Mouse (Mus musculus) myocyte (in vitro differentiated cells): ENCODE measurements around the gene Kif27. TPM values are rescaled to one million over a fixed set of nuclear protein-coding genes. Genes with fewer than 3 reads are reported as not detected.
A peak's percentile ranks its signal among the peaks of the same experiment; 100 is the strongest.

Source experiments
- H3K27me3 ChIP-seq: one replicate; pipeline ENCODE4 v1.6.1; 2011; ENCODE audit not compliant: control insufficient read depth, insufficient read depth, insufficient read length
- H3K36me3 ChIP-seq: one replicate; pipeline ENCODE4 v1.6.1; 2011; ENCODE audit not compliant: control insufficient read depth, insufficient read depth
- H3K4me2 ChIP-seq: one replicate; pipeline ENCODE4 v1.6.1; 2011; ENCODE audit warnings: low read depth, control low read depth
- H3K4me3 ChIP-seq: one replicate; pipeline ENCODE4 v1.5.1; 2011; ENCODE audit warnings: mild to moderate bottlenecking, control low read depth, moderate library complexity
- H3K79me2 ChIP-seq: one replicate; pipeline ENCODE4 v1.6.1; 2011; ENCODE audit not compliant: control insufficient read depth, insufficient read depth
- H3ac ChIP-seq: one replicate; pipeline ENCODE4 v1.6.1; 2011; ENCODE audit not compliant: control insufficient read depth, insufficient read length
- E2F4 ChIP-seq: IDR thresholded peaks from one replicate; pipeline ENCODE4 v1.6.1; 2011; ENCODE audit warnings: mild to moderate bottlenecking, control low read depth, moderate library complexity; ENCODE audit not compliant: insufficient read depth
- MAX ChIP-seq: IDR thresholded peaks from one replicate; pipeline ENCODE4 v1.6.1; 2011; ENCODE audit warnings: low read depth, mild to moderate bottlenecking, control low read depth
- MYOD1 ChIP-seq, 3 experiments: IDR thresholded peaks; one replicate each; pipeline ENCODE4 v1.6.1; 2011; ENCODE audit warnings: control low read depth in 2 of 3, low read depth in 2 of 3, mild to moderate bottlenecking in 2 of 3, moderate library complexity in 1 of 3; ENCODE audit not compliant: insufficient read length in 2 of 3, control insufficient read depth in 1 of 3
- MYOG ChIP-seq, 3 experiments: IDR thresholded peaks; one replicate each; pipeline ENCODE4 v1.6.1; 2011; ENCODE audit warnings: control low read depth in 2 of 3, low read depth in 2 of 3, mild to moderate bottlenecking in 2 of 3; ENCODE audit not compliant: insufficient read length in 2 of 3, control insufficient read depth in 1 of 3, insufficient read depth in 1 of 3
- POLR2A ChIP-seq: IDR thresholded peaks from one replicate; pipeline ENCODE4 v1.6.1; 2011; ENCODE audit warnings: low read depth, mild to moderate bottlenecking, control low read depth, moderate library complexity; ENCODE audit not compliant: insufficient read length
- REST ChIP-seq: IDR thresholded peaks from one replicate; pipeline ENCODE4 v1.6.1; 2011; ENCODE audit warnings: mild to moderate bottlenecking, control low read depth, moderate library complexity; ENCODE audit not compliant: insufficient read depth, insufficient read length
- SRF ChIP-seq: IDR thresholded peaks from one replicate; pipeline ENCODE4 v1.6.1; 2011; ENCODE audit warnings: low read depth; ENCODE audit not compliant: control insufficient read depth, insufficient read length
- TCF12 ChIP-seq: IDR thresholded peaks from one replicate; pipeline ENCODE4 v1.6.1; 2011; ENCODE audit warnings: mild to moderate bottlenecking, control low read depth; ENCODE audit not compliant: poor library complexity, insufficient read depth, severe bottlenecking
- TCF3 ChIP-seq: IDR thresholded peaks from one replicate; pipeline ENCODE4 v1.6.1; 2011; ENCODE audit warnings: low read depth, control low read depth; ENCODE audit not compliant: insufficient read length
- USF1 ChIP-seq: IDR thresholded peaks from one replicate; pipeline ENCODE4 v1.6.1; 2011; ENCODE audit warnings: low read depth, mild to moderate bottlenecking, control low read depth, moderate library complexity
- polyA plus RNA-seq: library from polyadenylated mRNA; unstranded; fragments of >200 nt; fragmentation: generic; extraction: Trizol; gene quantifications from one replicate; pipeline ENCODE4 v1.2.1, GENCODE M21; 2012; ENCODE audit warnings: missing spikeins

Kif27 gene
- polyA plus RNA-seq, 1 experiment, result 0.08 TPM

- Histone ChIP-seq H3ac (no peak overlapping the region), H3K4me3 (no peak overlapping the region), H3K79me2 (no peaks in the 10 kb centered on the region), H3K27me3 (no peaks in the 10 kb centered on the region), H3K36me3 (no peaks in the 10 kb centered on the region), H3K4me2 (no peak overlapping the region)
- no peak for TF ChIP-seq POLR2A
- TF ChIP-seq E2F4, result no peak
- TF ChIP-seq TCF3, result no peak
- TF ChIP-seq USF1, result no peak
- no peak for TF ChIP-seq REST
- no peak for TF ChIP-seq TCF12
- TF ChIP-seq MYOG (IDR thresholded peaks at IDR 0.05; ENCODE audit: control insufficient read depth in 1 of 3, insufficient read depth in 1 of 3, insufficient read length in 2 of 3, low read depth in 2 of 3), result no peak
- TF ChIP-seq MYOD1 (IDR thresholded peaks at IDR 0.05; ENCODE audit: control insufficient read depth in 1 of 3, insufficient read length in 2 of 3, low read depth in 2 of 3), result no peak
Measured at GRCm38 (mm10) chr13:58276256-58276655, 82.7 kb downstream of the Kif27 start.

GRCm38 (mm10) chr13:58275599-58275998, 83.3 kb downstream of the Kif27 start, which contains the start of gene Gkap1:
Gkap1 (minus strand) TSS chr13:58275699.
- Histone ChIP-seq H3ac (peak within 1 kb of the TSS; percentile 55), H3K27me3 (no peaks in the 10 kb centered on the region), H3K4me2 (peak within 1 kb of the TSS; percentile 92), H3K79me2 (no peaks in the 10 kb centered on the region), H3K4me3 (peak within 1 kb of the TSS; percentile 31), H3K36me3 (no peaks in the 10 kb centered on the region)
- no peak for TF ChIP-seq POLR2A
- no peak for TF ChIP-seq REST

- no peaks in the 10 kb centered on the region for H3K36me3 ChIP-seq
- peak overlapping the region; percentile 92 for H3K4me2 ChIP-seq
- TF ChIP-seq REST (no peak), MYOG (IDR thresholded peaks at IDR 0.05; ENCODE audit: control insufficient read depth in 1 of 3, insufficient read depth in 1 of 3, insufficient read length in 2 of 3, low read depth in 2 of 3) (no peak), TCF3 (no peak), SRF (no peak)
- no peaks in the 10 kb centered on the region for H3K79me2 ChIP-seq
- peak overlapping the region; percentile 55 for H3ac ChIP-seq
- H3K4me3 ChIP-seq, result peak overlapping the region; percentile 31
- H3K27me3 ChIP-seq, result no peaks in the 10 kb centered on the region
Measured at GRCm38 (mm10) chr13:58275076-58275475, 83.8 kb downstream of the Kif27 start.

- Histone ChIP-seq H3ac (peak overlapping the region; percentile 55), H3K36me3 (no peaks in the 10 kb centered on the region), H3K4me2 (peak overlapping the region; percentile 92), H3K27me3 (no peaks in the 10 kb centered on the region), H3K79me2 (no peaks in the 10 kb centered on the region), H3K4me3 (peak overlapping the region; percentile 31)
- peak in 1 of 3 experiments; percentile 18 for TF ChIP-seq MYOD1 (IDR thresholded peaks at IDR 0.05; ENCODE audit: control insufficient read depth in 1 of 3, insufficient read length in 2 of 3, low read depth in 2 of 3)
- TF ChIP-seq E2F4, result no peak
- peak in 1 of 3 experiments; percentile 12 for TF ChIP-seq MYOG (IDR thresholded peaks at IDR 0.05; ENCODE audit: control insufficient read depth in 1 of 3, insufficient read depth in 1 of 3, insufficient read length in 2 of 3, low read depth in 2 of 3)
- TF ChIP-seq MAX, result no peak
- TF ChIP-seq POLR2A, result peak; percentile 16
Measured at GRCm38 (mm10) chr13:58274259-58274991, 84.5 kb downstream of the Kif27 start.

- H3K27me3 ChIP-seq, result no peaks in the 10 kb centered on the region
- peak in 1 of 3 experiments; percentile 13 for TF ChIP-seq MYOG (IDR thresholded peaks at IDR 0.05; ENCODE audit: control insufficient read depth in 1 of 3, insufficient read depth in 1 of 3, insufficient read length in 2 of 3, low read depth in 2 of 3)
- no peak for TF ChIP-seq USF1
- TF ChIP-seq MYOD1 (IDR thresholded peaks at IDR 0.05; ENCODE audit: control insufficient read depth in 1 of 3, insufficient read length in 2 of 3, low read depth in 2 of 3), result peak in 1 of 3 experiments; percentile 51
- TF ChIP-seq REST, result no peak
- peak overlapping the region; percentile 92 for H3K4me2 ChIP-seq
- no peaks in the 10 kb centered on the region for H3K79me2 ChIP-seq
- H3K4me3 ChIP-seq, result peak overlapping the region; percentile 31
- no peaks in the 10 kb centered on the region for H3K36me3 ChIP-seq
- peak overlapping the region; percentile 55 for H3ac ChIP-seq
Measured at GRCm38 (mm10) chr13:58273411-58274258, 85.3 kb downstream of the Kif27 start.
